Mouse (Mus musculus): ENCODE measurements around the gene Cstf1. TPM values are rescaled to one million over a fixed set of nuclear protein-coding genes. Genes with fewer than 3 reads are reported as not detected.

The Cstf1 gene
- polyA plus RNA-seq, 1 experiment: 79.1 TPM

DNA sequence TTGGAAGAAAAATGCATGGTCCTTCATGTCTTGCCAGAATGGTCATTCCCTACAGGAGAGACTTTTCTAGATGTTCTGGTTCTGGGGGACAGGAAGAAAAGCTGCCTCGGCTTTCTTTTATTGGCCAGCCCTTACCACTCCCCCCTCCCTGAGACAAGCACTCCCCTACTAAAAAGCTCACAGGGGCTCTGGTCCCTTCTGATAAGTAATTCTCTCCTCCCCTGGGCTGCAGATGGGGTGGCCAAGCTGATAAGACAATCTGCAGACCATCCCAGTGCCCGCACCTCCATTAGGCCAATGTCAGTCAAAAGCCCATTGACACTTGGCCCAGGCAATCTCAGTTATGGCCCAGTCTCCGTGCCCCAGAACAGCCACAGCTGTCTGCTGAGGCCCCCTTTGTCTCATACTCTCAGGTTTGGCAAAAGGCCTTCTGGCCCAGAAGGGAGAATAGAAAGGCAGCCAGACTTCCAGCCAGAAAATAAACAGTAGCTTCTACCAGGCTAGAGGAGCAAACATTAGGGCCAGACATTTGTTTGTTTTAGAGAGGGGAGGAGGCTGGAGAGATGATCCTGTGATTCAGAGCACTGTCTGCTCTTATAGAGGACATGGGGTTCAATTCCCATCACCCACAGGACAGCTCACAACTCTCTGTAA, 22.1 kb upstream of the Cstf1 start:
- peaks cover 10% of the 10 kb centered on the region for H3K4me1 ChIP-seq (replicated peaks; ENCODE audit: control insufficient read depth, insufficient read depth, low read length)
- H3K27me3 ChIP-seq (ENCODE audit: control insufficient read depth, insufficient read depth, low read length): no peaks in the 10 kb centered on the region
- no peak overlapping the region for H3K4me3 ChIP-seq (ENCODE audit: control insufficient read depth, insufficient read depth, low read length)
- no peak overlapping the region for H3K27ac ChIP-seq (ENCODE audit: control insufficient read depth, insufficient read depth, low read length)
- H3K36me3 ChIP-seq (ENCODE audit: control insufficient read depth, insufficient read depth, low read length): no peaks in the 10 kb centered on the region
- TF ChIP-seq POLR2A (IDR thresholded peaks at IDR 0.05; ENCODE audit: control insufficient read depth, extremely low read depth, insufficient read depth, low read length, poor library complexity) (no peak), CTCF (IDR thresholded peaks at IDR 0.05; ENCODE audit: borderline replicate concordance, control insufficient read depth, extremely low read depth, insufficient read depth, low read length, poor library complexity) (no peak)
- 94% methylated on average over 3 of the region's 3 CpGs for WGBS
- no peak for DNase-seq

DNA sequence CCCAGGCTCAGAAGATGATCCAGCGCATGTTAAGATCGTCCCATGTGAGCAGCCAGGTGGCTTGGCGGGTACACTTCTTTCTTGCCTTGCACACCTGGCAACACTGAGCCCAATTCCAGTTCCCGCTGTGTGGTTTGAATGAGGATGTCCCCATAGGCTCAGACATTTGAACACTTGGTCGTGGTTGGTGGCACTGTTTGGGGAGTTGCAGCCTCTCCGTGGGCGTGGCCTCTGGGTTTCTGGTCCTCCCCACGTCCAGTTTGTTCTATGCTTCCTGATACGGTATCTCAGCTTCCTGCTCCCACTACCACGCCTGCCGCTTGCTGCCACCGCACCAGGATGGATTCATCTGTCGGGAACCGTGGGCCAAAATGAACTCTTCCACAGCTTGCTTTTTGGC, 20.7 kb upstream of the Cstf1 start:
- 90% methylated on average over 14 of the region's 14 CpGs for WGBS
- no peaks in the 10 kb centered on the region for H3K27me3 ChIP-seq (ENCODE audit: control insufficient read depth, insufficient read depth, low read length)
- no peak overlapping the region for H3K4me3 ChIP-seq (ENCODE audit: control insufficient read depth, insufficient read depth, low read length)
- DNase-seq: no peak
- H3K27ac ChIP-seq (ENCODE audit: control insufficient read depth, insufficient read depth, low read length): no peak overlapping the region
- H3K36me3 ChIP-seq (ENCODE audit: control insufficient read depth, insufficient read depth, low read length): peaks cover under 1% of the 10 kb centered on the region; the same call in 1 of the 2 replicates
- TF ChIP-seq CTCF (IDR thresholded peaks at IDR 0.05; ENCODE audit: borderline replicate concordance, control insufficient read depth, extremely low read depth, insufficient read depth, low read length, poor library complexity) (no peak), POLR2A (IDR thresholded peaks at IDR 0.05; ENCODE audit: control insufficient read depth, extremely low read depth, insufficient read depth, low read length, poor library complexity) (no peak)
- H3K4me1 ChIP-seq (replicated peaks; ENCODE audit: control insufficient read depth, insufficient read depth, low read length): peaks cover 10% of the 10 kb centered on the region

DNA sequence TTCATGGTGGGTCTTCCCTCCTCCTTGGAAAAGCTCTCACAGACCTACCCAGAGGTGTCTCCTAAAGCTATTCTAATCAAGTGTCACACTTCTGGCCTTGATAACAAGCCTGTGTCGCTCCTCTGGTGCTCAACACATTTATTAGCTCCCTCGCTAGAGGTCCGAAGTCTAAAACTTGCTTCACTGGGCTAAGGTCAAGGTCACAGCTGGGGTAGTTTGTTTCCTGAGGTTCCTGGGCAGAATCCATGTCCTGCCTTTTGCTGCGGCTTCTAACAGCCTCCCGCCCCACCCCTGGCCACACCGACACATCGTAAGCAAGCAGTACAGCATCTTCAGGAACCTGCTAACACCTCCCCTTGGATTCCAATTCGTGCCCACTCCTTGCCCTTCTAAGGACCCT, 19.7 kb upstream of the Cstf1 start:
- H3K4me3 ChIP-seq (ENCODE audit: control insufficient read depth, insufficient read depth, low read length): no peak overlapping the region
- H3K27me3 ChIP-seq (ENCODE audit: control insufficient read depth, insufficient read depth, low read length): no peaks in the 10 kb centered on the region
- H3K36me3 ChIP-seq (ENCODE audit: control insufficient read depth, insufficient read depth, low read length): peaks cover 10% of the 10 kb centered on the region
- DNase-seq: no peak
- H3K27ac ChIP-seq (ENCODE audit: control insufficient read depth, insufficient read depth, low read length): no peak overlapping the region
- WGBS: 96% methylated on average over 8 of the region's 8 CpGs
- no peak for TF ChIP-seq CTCF (IDR thresholded peaks at IDR 0.05; ENCODE audit: borderline replicate concordance, control insufficient read depth, extremely low read depth, insufficient read depth, low read length, poor library complexity)
- no peak for TF ChIP-seq POLR2A (IDR thresholded peaks at IDR 0.05; ENCODE audit: control insufficient read depth, extremely low read depth, insufficient read depth, low read length, poor library complexity)
- H3K4me1 ChIP-seq (replicated peaks; ENCODE audit: control insufficient read depth, insufficient read depth, low read length): peaks cover 4% of the 10 kb centered on the region

DNA sequence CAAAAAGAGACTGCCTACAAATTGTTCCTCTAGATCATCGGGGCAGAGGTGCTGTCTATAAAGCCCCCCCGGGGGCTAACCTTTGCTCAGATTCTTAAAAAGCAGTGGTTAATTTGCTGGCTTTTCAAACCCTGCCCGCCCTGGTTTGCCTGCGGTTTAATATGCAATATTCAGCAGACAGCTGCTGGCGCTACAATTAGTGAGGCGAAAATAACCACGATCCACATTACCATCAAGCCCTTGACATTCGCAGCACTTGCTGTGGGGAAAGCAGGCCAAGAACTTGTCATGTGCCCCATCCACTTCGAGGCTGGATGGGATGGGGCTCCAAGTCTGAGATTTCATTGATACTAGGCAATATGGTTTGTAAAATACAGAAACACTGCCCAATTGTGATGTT, 17.3 kb upstream of the Cstf1 start:
- 90% methylated on average over 9 of the region's 9 CpGs for WGBS
- H3K27me3 ChIP-seq (ENCODE audit: control insufficient read depth, insufficient read depth, low read length): no peaks in the 10 kb centered on the region
- H3K27ac ChIP-seq (ENCODE audit: control insufficient read depth, insufficient read depth, low read length): no peak overlapping the region
- peaks cover 34% of the 10 kb centered on the region for H3K36me3 ChIP-seq (ENCODE audit: control insufficient read depth, insufficient read depth, low read length)
- H3K4me3 ChIP-seq (ENCODE audit: control insufficient read depth, insufficient read depth, low read length): no peak overlapping the region
- no peak for TF ChIP-seq CTCF (IDR thresholded peaks at IDR 0.05; ENCODE audit: borderline replicate concordance, control insufficient read depth, extremely low read depth, insufficient read depth, low read length, poor library complexity)
- TF ChIP-seq POLR2A (IDR thresholded peaks at IDR 0.05; ENCODE audit: control insufficient read depth, extremely low read depth, insufficient read depth, low read length, poor library complexity): no peak
- no peak for DNase-seq
- H3K4me1 ChIP-seq (replicated peaks; ENCODE audit: control insufficient read depth, insufficient read depth, low read length): no peaks in the 10 kb centered on the region

DNA sequence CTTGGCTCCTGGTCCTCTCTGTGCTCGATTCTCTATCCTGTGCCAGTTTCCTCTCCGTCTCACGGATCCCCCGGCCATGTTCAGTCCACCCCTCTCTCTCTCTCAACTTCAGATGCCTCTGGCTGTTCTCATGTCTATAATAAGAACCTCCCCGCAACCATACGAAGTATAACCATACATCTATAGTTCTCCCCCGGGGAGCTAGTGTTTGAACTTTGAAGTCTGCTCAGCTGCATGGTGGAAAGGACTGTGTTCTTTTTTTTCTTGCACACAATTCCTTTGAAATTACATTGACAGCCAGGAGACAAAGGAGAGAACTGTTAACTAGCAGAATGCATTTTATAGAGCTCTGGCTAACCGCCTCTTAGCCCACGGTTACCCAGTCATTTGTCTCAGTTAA, 15.7 kb upstream of the Cstf1 start:
- Histone ChIP-seq H3K36me3 (ENCODE audit: control insufficient read depth, insufficient read depth, low read length) (peaks cover 50% of the 10 kb centered on the region), H3K27ac (ENCODE audit: control insufficient read depth, insufficient read depth, low read length) (no peak overlapping the region)
- 93% methylated on average over 9 of the region's 9 CpGs for WGBS

DNA sequence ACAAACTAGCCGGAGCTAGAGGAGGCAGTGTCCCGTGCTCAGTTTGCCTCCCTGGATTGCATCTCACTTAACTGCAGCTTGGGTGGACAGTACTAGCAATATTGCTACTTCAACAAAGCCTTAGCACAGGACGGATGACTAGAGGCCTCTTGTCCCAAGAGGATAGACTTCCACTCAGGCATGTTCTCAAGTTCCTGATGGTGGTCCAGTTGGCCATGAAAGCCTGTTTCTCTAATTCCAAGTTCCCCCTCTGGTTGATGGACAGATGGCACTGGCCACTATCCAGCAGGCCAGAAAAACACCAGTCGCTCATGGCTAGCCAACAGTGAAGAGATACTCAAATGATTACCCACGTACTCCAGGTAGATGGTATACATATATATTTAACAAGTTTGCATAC, 14.6 kb upstream of the Cstf1 start:
- TF ChIP-seq POLR2A (IDR thresholded peaks at IDR 0.05; ENCODE audit: control insufficient read depth, extremely low read depth, insufficient read depth, low read length, poor library complexity): no peak
- no peak for TF ChIP-seq CTCF (IDR thresholded peaks at IDR 0.05; ENCODE audit: borderline replicate concordance, control insufficient read depth, extremely low read depth, insufficient read depth, low read length, poor library complexity)
- Histone ChIP-seq H3K27ac (ENCODE audit: control insufficient read depth, insufficient read depth, low read length) (no peak overlapping the region), H3K36me3 (ENCODE audit: control insufficient read depth, insufficient read depth, low read length) (peaks cover 60% of the 10 kb centered on the region), H3K4me1 (replicated peaks; ENCODE audit: control insufficient read depth, insufficient read depth, low read length) (no peaks in the 10 kb centered on the region), H3K27me3 (ENCODE audit: control insufficient read depth, insufficient read depth, low read length) (no peaks in the 10 kb centered on the region), H3K4me3 (ENCODE audit: control insufficient read depth, insufficient read depth, low read length) (no peak overlapping the region)
- no peak for DNase-seq
- WGBS: 97% methylated on average over 5 of the region's 5 CpGs

More for the DNA sequence above, 15.7 kb upstream of the Cstf1 start:
- no peak for DNase-seq
- H3K27me3 ChIP-seq (ENCODE audit: control insufficient read depth, insufficient read depth, low read length): no peaks in the 10 kb centered on the region
- TF ChIP-seq CTCF (IDR thresholded peaks at IDR 0.05; ENCODE audit: borderline replicate concordance, control insufficient read depth, extremely low read depth, insufficient read depth, low read length, poor library complexity) (no peak), POLR2A (IDR thresholded peaks at IDR 0.05; ENCODE audit: control insufficient read depth, extremely low read depth, insufficient read depth, low read length, poor library complexity) (no peak)
- H3K4me3 ChIP-seq (ENCODE audit: control insufficient read depth, insufficient read depth, low read length): no peak overlapping the region
- H3K4me1 ChIP-seq (replicated peaks; ENCODE audit: control insufficient read depth, insufficient read depth, low read length): no peaks in the 10 kb centered on the region

DNA sequence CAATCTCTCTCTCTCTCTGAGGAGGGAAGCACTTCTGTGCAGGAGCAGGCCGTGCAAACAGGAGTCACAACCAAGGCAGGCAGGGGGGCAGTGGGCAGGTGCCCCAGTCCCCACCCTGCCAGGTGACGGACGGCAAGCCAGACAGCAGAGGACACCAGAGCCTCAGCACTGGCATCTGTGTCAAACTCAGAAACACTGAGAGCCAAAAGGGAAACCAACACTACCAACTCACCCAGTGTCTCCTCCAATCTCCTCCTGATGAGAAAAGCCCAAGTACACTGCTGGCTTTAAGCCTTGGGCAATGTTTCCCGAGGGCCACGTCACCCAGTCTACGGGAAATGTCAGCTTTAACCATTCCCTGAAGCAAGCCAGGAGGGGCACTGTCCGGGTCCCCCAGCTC, 7.3 kb upstream of the Cstf1 start:
- no peak overlapping the region for H3K4me3 ChIP-seq (ENCODE audit: control insufficient read depth, insufficient read depth, low read length)
- WGBS: 96% methylated on average over 7 of the region's 7 CpGs
- H3K27ac ChIP-seq (ENCODE audit: control insufficient read depth, insufficient read depth, low read length): no peak overlapping the region
- no peak for DNase-seq
- H3K27me3 ChIP-seq (ENCODE audit: control insufficient read depth, insufficient read depth, low read length): no peaks in the 10 kb centered on the region
- peaks cover 70% of the 10 kb centered on the region for H3K36me3 ChIP-seq (ENCODE audit: control insufficient read depth, insufficient read depth, low read length)
- no peak for TF ChIP-seq POLR2A (IDR thresholded peaks at IDR 0.05; ENCODE audit: control insufficient read depth, extremely low read depth, insufficient read depth, low read length, poor library complexity)
- TF ChIP-seq CTCF (IDR thresholded peaks at IDR 0.05; ENCODE audit: borderline replicate concordance, control insufficient read depth, extremely low read depth, insufficient read depth, low read length, poor library complexity): no peak
- H3K4me1 ChIP-seq (replicated peaks; ENCODE audit: control insufficient read depth, insufficient read depth, low read length): no peaks in the 10 kb centered on the region; the same call in 1 of the 2 replicates

Measured in thymus, adult 2 months (tissue).